Mouse (Mus musculus) hindbrain, postnatal 0 days (tissue): Measurements from ENCODE around the gene Fetub. TPM values are rescaled to one million over a fixed set of nuclear protein-coding genes. Genes with fewer than 3 reads are reported as not detected.

ENCODE experiments used
- ATAC-seq: fragments of 200-750 bp; cut with Nextera tagmentation; 2 replicates; pipeline ENCODE4 v1.8.0; 2017; ENCODE audit warnings: mild to moderate bottlenecking, moderate TSS enrichment, moderate library complexity
- DNase-seq: peaks from one replicate; pipeline ENCODE4 v3.0.0-alpha.2; 2015; ENCODE audit warnings: low spot score
- H3K27ac ChIP-seq: fragments of 300-500 bp; sonication (generic); 2 replicates; pipeline ENCODE4 v1.5.1; 2014; ENCODE audit warnings: mild to moderate bottlenecking
- H3K27me3 ChIP-seq: fragments of 300-500 bp; sonication (generic); 2 replicates; pipeline ENCODE4 v1.6.1; 2014; ENCODE audit warnings: low read length, mixed read lengths; ENCODE audit not compliant: insufficient read depth
- H3K36me3 ChIP-seq: fragments of 300-500 bp; sonication (generic); 2 replicates; pipeline ENCODE4 v1.6.1; 2014; ENCODE audit warnings: low read length, mixed read lengths; ENCODE audit not compliant: insufficient read depth
- H3K4me1 ChIP-seq: fragments of 300-500 bp; sonication (generic); 2 replicates; pipeline ENCODE4 v1.6.1; 2014; ENCODE audit warnings: antibody characterized with exemption, low read length, mixed read lengths; ENCODE audit not compliant: insufficient read depth
- H3K4me2 ChIP-seq: fragments of 300-500 bp; sonication (generic); 2 replicates; pipeline ENCODE4 v1.6.1; 2014; ENCODE audit warnings: low read depth, mild to moderate bottlenecking, low read length, moderate library complexity, mixed read lengths
- H3K4me3 ChIP-seq: fragments of 300-500 bp; sonication (generic); 2 replicates; pipeline ENCODE4 v1.5.1; 2014; ENCODE audit warnings: low read length
- H3K9ac ChIP-seq: fragments of 300-500 bp; sonication (generic); replicated peaks from 2 replicates; pipeline ENCODE4 v1.6.1; 2014; ENCODE audit warnings: mild to moderate bottlenecking, low read length, moderate library complexity, mixed read lengths
- H3K9me3 ChIP-seq: fragments of 300-500 bp; sonication (generic); 2 replicates; pipeline ENCODE4 v1.6.1; 2016; ENCODE audit warnings: low read length, mixed read lengths
- CTCF ChIP-seq: IDR thresholded peaks from 2 replicates; pipeline ENCODE4 v1.5.1; 2016; ENCODE audit warnings: antibody characterized with exemption, control low read depth, low read depth
- WGBS: fragments of 180-500 bp; shearing (Covaris S2); extraction: QIAGEN DNeasy Blood & Tissue Kit; methylation state at CpG from one replicate; pipeline ENCODE4 v1.1.7; 2014; 5-methylcytosine and 5-hydroxymethylcytosine counted together
- polyA plus RNA-seq: library from polyadenylated mRNA; unstranded; fragments of >200 nt; fragmentation: Nextera tagmentation; extraction: Ambion mirVana; gene quantifications from 2 replicates; pipeline ENCODE4 v1.2.1, GENCODE M21; 2015
- total RNA-seq: library from RNA; depleted of rRNA; stranded (reverse); fragments of >200 nt; gene quantifications from 2 replicates; pipeline ENCODE4 v1.2.3, GENCODE M21; 2014; rRNA removed

The Fetub gene
- not detected in 2 replicates for total RNA-seq
- 0.10 TPM in 1 of 2 replicates, not detected in the other for polyA plus RNA-seq

- no peak within 1 kb of the TSS for H3K4me2 ChIP-seq
- H3K27me3 ChIP-seq, result no peaks in the 10 kb centered on the region
- no peak within 1 kb of the TSS for H3K9ac ChIP-seq
- no peaks in the 10 kb centered on the region for H3K4me1 ChIP-seq
- 93% methylated on average over 5 of the region's 5 CpGs for WGBS
- H3K27ac ChIP-seq, result no peak within 1 kb of the TSS
- ATAC-seq (no peak), DNase-seq (no peak)
- no peak within 1 kb of the TSS for H3K4me3 ChIP-seq
- H3K36me3 ChIP-seq, result no peaks in the 10 kb centered on the region
- H3K9me3 ChIP-seq, result no peaks in the 10 kb centered on the region
- TF ChIP-seq CTCF, result no peak
These were observed at the start of gene Fetub for GRCm38 (mm10) chr16:22918034-22918433. Fetub (plus strand) TSS chr16:22918334.

DNA sequence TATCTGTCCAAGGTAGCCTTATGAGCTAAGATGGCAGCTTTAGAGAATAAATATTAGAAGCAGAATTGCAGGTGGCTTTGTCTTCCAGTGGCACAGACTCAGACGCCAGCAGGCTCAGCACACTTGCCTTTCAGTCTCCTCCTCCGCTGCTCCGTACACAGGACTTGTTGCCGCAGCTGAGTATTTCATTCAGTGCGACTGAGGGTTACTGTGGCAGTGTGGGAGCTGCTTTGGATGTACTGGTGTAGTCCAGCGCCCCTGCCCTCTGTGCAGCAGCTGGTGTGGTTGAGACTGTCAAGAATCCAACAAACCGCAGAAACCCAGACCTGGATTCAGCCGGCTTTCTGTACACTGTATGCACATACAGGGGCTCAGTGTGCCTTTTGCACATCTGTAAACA lies 45.7 kb upstream of the Fetub start:
- Histone ChIP-seq H3K27ac (no peak overlapping the region), H3K4me3 (no peak overlapping the region), H3K4me1 (no peaks in the 10 kb centered on the region), H3K9me3 (no peaks in the 10 kb centered on the region), H3K4me2 (no peak overlapping the region), H3K9ac (no peak overlapping the region), H3K27me3 (no peaks in the 10 kb centered on the region), H3K36me3 (peaks cover 58% of the 10 kb centered on the region)
- 88% methylated on average over 8 of the region's 8 CpGs for WGBS
- ATAC-seq (peak; percentile 73), DNase-seq (no peak)
- TF ChIP-seq CTCF, result no peak

DNA sequence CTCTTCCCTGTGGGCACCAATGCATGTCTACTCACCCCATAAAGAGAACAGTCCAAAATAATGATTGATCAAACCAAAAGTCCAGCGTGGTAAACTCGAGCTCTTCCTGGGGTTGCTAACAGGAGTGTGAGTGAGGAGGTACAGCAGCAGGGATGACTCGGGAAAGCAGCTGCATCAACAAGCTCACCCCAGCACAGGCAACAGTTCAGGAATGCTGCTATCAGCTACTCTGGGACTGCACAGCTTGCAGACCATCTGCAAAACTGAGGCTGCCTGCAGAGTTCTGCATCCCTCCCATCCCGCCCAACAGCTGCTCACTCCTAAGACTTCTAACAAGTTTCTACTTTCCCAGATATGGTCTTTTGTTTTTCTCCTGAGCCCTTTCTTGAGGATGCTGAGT lies 44.8 kb upstream of the Fetub start:
- Histone ChIP-seq H3K4me2 (no peak overlapping the region), H3K4me3 (no peak overlapping the region), H3K27me3 (no peaks in the 10 kb centered on the region), H3K4me1 (no peaks in the 10 kb centered on the region), H3K36me3 (peaks cover 50% of the 10 kb centered on the region), H3K9me3 (no peaks in the 10 kb centered on the region), H3K27ac (no peak overlapping the region), H3K9ac (no peak overlapping the region)
- ATAC-seq (no peak), DNase-seq (no peak)
- TF ChIP-seq CTCF, result no peak
- WGBS, result 71% methylated on average over 4 of the region's 4 CpGs

- TF ChIP-seq CTCF, result peak; percentile 79
- H3K4me3 ChIP-seq, result no peak overlapping the region
- H3K27ac ChIP-seq, result no peak overlapping the region
- WGBS, result 44% methylated on average over 9 of the region's 9 CpGs
- H3K9ac ChIP-seq, result no peak overlapping the region
- no peaks in the 10 kb centered on the region for H3K4me1 ChIP-seq
- ATAC-seq (no peak), DNase-seq (peak; percentile 70)
- H3K36me3 ChIP-seq, result peaks cover 19% of the 10 kb centered on the region; the same call in 1 of the 2 replicates
- H3K9me3 ChIP-seq, result no peaks in the 10 kb centered on the region
- H3K27me3 ChIP-seq, result no peaks in the 10 kb centered on the region
- H3K4me2 ChIP-seq, result no peak overlapping the region
These were observed 41.7 kb upstream of the Fetub start for GRCm38 (mm10) chr16:22876218-22877043.

DNA sequence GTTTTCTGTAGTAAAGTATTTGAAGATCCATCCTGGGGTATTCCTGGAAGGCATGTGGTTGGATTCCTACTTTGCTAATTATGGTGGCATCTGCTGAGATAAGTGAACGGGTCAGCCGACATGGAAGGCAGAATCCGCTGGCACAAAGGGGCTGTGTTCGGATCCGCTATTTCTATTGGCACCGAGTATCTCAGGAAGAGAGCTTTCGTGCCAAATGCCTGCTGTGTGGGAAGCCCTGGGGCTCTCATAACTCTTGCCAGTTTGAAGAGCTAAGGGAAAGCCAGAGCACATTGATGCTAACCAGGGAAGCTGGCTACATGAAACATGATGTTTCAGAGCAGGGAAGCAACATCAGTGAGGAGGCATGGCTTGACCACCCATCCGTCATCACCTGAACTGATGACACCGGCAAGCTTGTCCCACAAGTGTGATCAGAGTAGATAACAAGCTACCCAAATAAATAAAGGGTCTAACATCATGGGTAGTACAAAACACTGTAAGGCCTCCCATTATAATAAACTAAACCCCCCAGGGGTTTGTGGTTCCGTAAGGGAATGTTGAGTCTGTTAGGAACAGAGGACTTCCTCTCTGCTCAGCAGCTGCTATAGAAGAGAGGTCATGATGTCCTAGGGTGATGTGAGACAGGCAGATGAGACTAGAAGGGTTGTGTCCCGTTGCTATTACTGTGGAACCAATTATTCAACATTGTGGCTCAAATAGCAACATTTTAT lies 40.3 kb upstream of the Fetub start:
- WGBS, result 46% methylated on average over 11 of the region's 11 CpGs
- H3K27ac ChIP-seq, result no peak overlapping the region
- ATAC-seq (no peak), DNase-seq (peak; percentile 60)
- H3K27me3 ChIP-seq, result no peaks in the 10 kb centered on the region
- no peak overlapping the region for H3K4me3 ChIP-seq
- no peak overlapping the region for H3K9ac ChIP-seq
- H3K4me2 ChIP-seq, result no peak overlapping the region
- no peaks in the 10 kb centered on the region for H3K4me1 ChIP-seq
- H3K36me3 ChIP-seq, result peaks cover 7% of the 10 kb centered on the region; the same call in 1 of the 2 replicates
- no peaks in the 10 kb centered on the region for H3K9me3 ChIP-seq
- TF ChIP-seq CTCF, result no peak

GRCm38 (mm10) chr16:22878716-22879115 lies 39.4 kb upstream of the Fetub start:
- no peak overlapping the region for H3K9ac ChIP-seq
- H3K9me3 ChIP-seq, result no peaks in the 10 kb centered on the region
- 84% methylated on average over 7 of the region's 7 CpGs for WGBS
- H3K4me1 ChIP-seq, result no peaks in the 10 kb centered on the region
- H3K36me3 ChIP-seq, result no peaks in the 10 kb centered on the region
- ATAC-seq (no peak), DNase-seq (no peak)
- TF ChIP-seq CTCF, result no peak
- no peaks in the 10 kb centered on the region for H3K27me3 ChIP-seq
- no peak overlapping the region for H3K4me2 ChIP-seq
- H3K27ac ChIP-seq, result no peak overlapping the region
- no peak overlapping the region for H3K4me3 ChIP-seq
